Comparison of ENCODE assay signal across 8 mouse cellular contexts in genomic region chr7:16845072-16845819, GRCm38 (mm10). TPM values are rescaled to one million over a fixed set of nuclear protein-coding genes. Genes with fewer than 3 reads are reported as not detected.
DNase-seq lines count a peak whose midpoint lies in the region; ATAC-seq lines count a peak whose summit lies in the region.

No protein-coding gene starts in this region.

- peak; percentile 70 for DNase-seq in A20 (ENCODE audit: low read depth, low spot score)
- peak; percentile 31 to 40 for DNase-seq in adrenal gland, postnatal 36 days
- DNase-seq in kidney, adult 8-10 months: peak; percentile 43 to 45
- DNase-seq in lung, postnatal 10 days: peak; percentile 71
- peak; percentile 29 to 33 for DNase-seq in spleen, postnatal 14 days (ENCODE audit: low spot score in 2 of 2)
- DNase-seq in left cerebral cortex, postnatal 14 days (ENCODE audit: low spot score in 2 of 2): no peak
- no peak for DNase-seq in cerebellum, adult 18-20 months

- ATAC-seq in heart, embryonic 11.5 days (replicated peaks; ENCODE audit: insufficient number of reproducible peaks, low FRiP score, low TSS enrichment): no peak

- H3K27ac ChIP-seq in heart, embryonic 11.5 days (ENCODE audit: low read depth, low read length): peak overlapping the region; percentile 82

- peaks cover 19% of the 10 kb centered on the region for H3K36me3 ChIP-seq in heart, embryonic 11.5 days (ENCODE audit: control insufficient read depth, insufficient read depth, low read length)

- peak overlapping the region; percentile 63 for H3K4me3 ChIP-seq in heart, embryonic 11.5 days (ENCODE audit: low read depth, low read length)

- no peaks in the 10 kb centered on the region for H3K9me3 ChIP-seq in heart, embryonic 11.5 days (replicated peaks; ENCODE audit: control insufficient read depth, low read length)

- peak overlapping the region; percentile 36 for H3K9ac ChIP-seq in heart, embryonic 11.5 days (ENCODE audit: low read depth, low read length)

- intact Hi-C loops in left cerebral cortex, postnatal 14 days (cut with DNase I): loop anchor here (5.0 kb wide), 1 partner anchor 33 kb away; no protein-coding TSS in a partner anchor

- H3K4me2 ChIP-seq in heart, embryonic 11.5 days: peak overlapping the region; percentile 93

- H3K4me1 ChIP-seq in heart, embryonic 11.5 days (ENCODE audit: control insufficient read depth, insufficient read depth, low read length): peaks cover 13% of the 10 kb centered on the region

- 26% methylated on average over 14 of the region's 14 CpGs for WGBS in heart, embryonic 11.5 days (ENCODE audit: insufficient replicate concordance)

- no peaks in the 10 kb centered on the region for H3K27me3 ChIP-seq in heart, embryonic 11.5 days (ENCODE audit: control insufficient read depth, insufficient read depth, low read length)

RNA-seq across cellular contexts. Expression of gene Prkd2, which starts 2.5 kb away (rescaled TPM):
- total RNA-seq in adrenal gland, postnatal 36 days (2021): 10 to 100 TPM; 16.9 to 17.2 TPM
- 10.8 and 11.6 TPM in 2 replicates for polyA plus RNA-seq in heart, embryonic 11.5 days (2014; fragmentation: Nextera tagmentation; extraction: Ambion mirVana)
- total RNA-seq in left cerebral cortex, postnatal 14 days (2021): 1 to 10 TPM; 9.0 to 9.3 TPM

RNA-seq across cellular contexts. Expression of gene Fkrp, which starts 28.7 kb away (rescaled TPM):
- 10 to 100 TPM; 24.8 to 26.8 TPM for total RNA-seq in adrenal gland, postnatal 36 days (2021)
- polyA plus RNA-seq in heart, embryonic 11.5 days (2014; fragmentation: Nextera tagmentation; extraction: Ambion mirVana): 25.6 and 27.7 TPM in 2 replicates
- total RNA-seq in left cerebral cortex, postnatal 14 days (2021): 10 to 100 TPM; 50.3 to 57.2 TPM

RNA-seq across cellular contexts. Expression of gene Strn4, which starts 29.6 kb away (rescaled TPM):
- 10 to 100 TPM; 66.5 to 67.5 TPM for total RNA-seq in adrenal gland, postnatal 36 days (2021)
- 81.4 and 86.8 TPM in 2 replicates for polyA plus RNA-seq in heart, embryonic 11.5 days (2014; fragmentation: Nextera tagmentation; extraction: Ambion mirVana)
- 100 to 1,000 TPM; 333 to 347 TPM for total RNA-seq in left cerebral cortex, postnatal 14 days (2021)

RNA-seq across cellular contexts. Expression of gene Dact3, which starts 29.9 kb away (rescaled TPM):
- 1 to 10 TPM; 2.4 to 3.6 TPM for total RNA-seq in adrenal gland, postnatal 36 days (2021)
- 9.5 and 10.6 TPM in 2 replicates for polyA plus RNA-seq in heart, embryonic 11.5 days (2014; fragmentation: Nextera tagmentation; extraction: Ambion mirVana)
- total RNA-seq in left cerebral cortex, postnatal 14 days (2021): 100 to 1,000 TPM; 130 to 141 TPM

RNA-seq across cellular contexts. Expression of gene Gng8, which starts 46.3 kb away (rescaled TPM):
- total RNA-seq in adrenal gland, postnatal 36 days (2021): under 1 TPM in 1 of 2 experiments, not detected in 1; 0.89 TPM
- 3.5 and 4.2 TPM in 2 replicates for polyA plus RNA-seq in heart, embryonic 11.5 days (2014; fragmentation: Nextera tagmentation; extraction: Ambion mirVana)
- total RNA-seq in left cerebral cortex, postnatal 14 days (2021): 1 to 10 TPM; 1.2 to 1.5 TPM

Comparison
In these comparisons a context has a peak if more than half of its experiments do, and no peak if none do; other contexts are left out.
1. DNase-seq: peak in A20 (single experiment), adrenal gland, postnatal 36 days (2 of 2), kidney, adult 8-10 months (2 of 2), lung, postnatal 10 days (single experiment) and spleen, postnatal 14 days (2 of 2); none in left cerebral cortex, postnatal 14 days (0 of 2) and cerebellum, adult 18-20 months (0 of 2).
2. RNA of gene Strn4, which starts 29.6 kb away (total RNA-seq): 333 to 347 TPM in left cerebral cortex, postnatal 14 days; 66.5 to 67.5 TPM in adrenal gland, postnatal 36 days; every median in the first group is over 4 times any median in the second.